Mouse (Mus musculus) bone marrow, adult 2 months (tissue): ENCODE measurements around the gene Hoxb1. TPM values are rescaled to one million over a fixed set of nuclear protein-coding genes. Genes with fewer than 3 reads are reported as not detected.

Experiments used
- H3K27ac ChIP-seq: fragments of 200-500 bp; 2 replicates; pipeline ENCODE4 v1.5.1; 2012; ENCODE audit warnings: low read depth, mild to moderate bottlenecking, control low read depth, inconsistent platforms, low read length; ENCODE audit not compliant: control insufficient read depth, poor library complexity, insufficient read depth
- H3K4me1 ChIP-seq: fragments of 200-500 bp; 2 replicates; pipeline ENCODE4 v1.6.1; 2011; ENCODE audit warnings: low read length; ENCODE audit not compliant: control insufficient read depth, insufficient read depth
- H3K4me3 ChIP-seq: fragments of 200-500 bp; replicated peaks from 2 replicates; pipeline ENCODE3; 2011; ENCODE audit warnings: mild to moderate bottlenecking, low read depth, low read length, control low read depth; ENCODE audit not compliant: control insufficient read depth
- CTCF ChIP-seq: fragments of 200-500 bp; IDR thresholded peaks from 2 replicates; pipeline ENCODE4 v1.5.1; 2011; ENCODE audit warnings: low read length, control low read depth; ENCODE audit not compliant: control insufficient read depth, insufficient read depth
- POLR2A ChIP-seq: fragments of 200-500 bp; IDR thresholded peaks from 2 replicates; pipeline ENCODE4 v1.6.1; 2011; ENCODE audit warnings: low read depth, mild to moderate bottlenecking, control low read depth, low read length, borderline replicate concordance; ENCODE audit not compliant: control insufficient read depth
- WGBS: fragments of 180-500 bp; shearing (Covaris S2); methylation state at CpG from one replicate; pipeline ENCODE4 v1.1.7; 2018; 5-methylcytosine and 5-hydroxymethylcytosine counted together
- polyA plus RNA-seq: library from polyadenylated mRNA; stranded (reverse); fragments of >200 nt; gene quantifications from 2 replicates; pipeline ENCODE4 v1.2.4, GENCODE M21; 2011; ENCODE audit warnings: low replicate concordance; ENCODE audit not compliant: missing spikeins, insufficient read depth, insufficient read length

Hoxb1 gene
- polyA plus RNA-seq, 1 experiment: not detected

- no peak overlapping the region for H3K27ac ChIP-seq
- WGBS: 85% methylated on average over 5 of the region's 5 CpGs
- no peak overlapping the region for H3K4me3 ChIP-seq
- TF ChIP-seq POLR2A (no peak), CTCF (no peak)
- H3K4me1 ChIP-seq: no peaks in the 10 kb centered on the region
Measured at GRCm38 (mm10) chr11:96327750-96328149, 37.8 kb upstream of the Hoxb1 start.

- TF ChIP-seq POLR2A (no peak), CTCF (no peak)
- H3K27ac ChIP-seq: no peak overlapping the region
- H3K4me1 ChIP-seq: no peaks in the 10 kb centered on the region
- 83% methylated on average over 8 of the region's 8 CpGs for WGBS
- no peak overlapping the region for H3K4me3 ChIP-seq
Measured at GRCm38 (mm10) chr11:96328605-96329004, 36.9 kb upstream of the Hoxb1 start.

DNA sequence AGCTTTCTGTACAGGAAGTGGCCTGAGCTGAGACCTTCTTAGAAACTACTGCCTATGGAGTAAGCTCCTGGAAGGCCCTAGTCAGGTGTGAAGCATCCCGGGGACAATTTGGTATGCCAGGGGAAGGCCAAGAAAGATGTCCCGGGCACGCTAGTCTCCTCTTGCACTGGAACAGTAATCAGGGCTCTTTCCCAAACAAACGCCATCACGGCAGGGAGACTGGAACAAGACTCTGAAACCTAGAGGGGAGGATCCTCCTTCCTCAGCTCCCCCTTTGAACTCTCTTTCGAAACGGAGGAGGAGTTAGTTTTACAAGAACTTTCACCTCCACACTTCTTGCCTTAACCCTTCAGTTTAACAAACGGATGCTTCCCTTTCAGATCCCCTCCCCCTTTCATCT lies 33.4 kb upstream of the Hoxb1 start:
- no peak for TF ChIP-seq CTCF
- no peak for TF ChIP-seq POLR2A
- Histone ChIP-seq H3K4me3 (no peak overlapping the region), H3K4me1 (no peaks in the 10 kb centered on the region; the same call in 1 of the 2 replicates), H3K27ac (no peak overlapping the region)
- 39% methylated on average over 8 of the region's 8 CpGs for WGBS

GRCm38 (mm10) chr11:96332618-96333032 lies 32.9 kb upstream of the Hoxb1 start:
- TF ChIP-seq CTCF (no peak), POLR2A (no peak)
- H3K4me1 ChIP-seq: no peaks in the 10 kb centered on the region; the same call in 1 of the 2 replicates
- H3K4me3 ChIP-seq: no peak overlapping the region
- no peak overlapping the region for H3K27ac ChIP-seq
- WGBS: 81% methylated on average over 35 of the region's 35 CpGs

DNA sequence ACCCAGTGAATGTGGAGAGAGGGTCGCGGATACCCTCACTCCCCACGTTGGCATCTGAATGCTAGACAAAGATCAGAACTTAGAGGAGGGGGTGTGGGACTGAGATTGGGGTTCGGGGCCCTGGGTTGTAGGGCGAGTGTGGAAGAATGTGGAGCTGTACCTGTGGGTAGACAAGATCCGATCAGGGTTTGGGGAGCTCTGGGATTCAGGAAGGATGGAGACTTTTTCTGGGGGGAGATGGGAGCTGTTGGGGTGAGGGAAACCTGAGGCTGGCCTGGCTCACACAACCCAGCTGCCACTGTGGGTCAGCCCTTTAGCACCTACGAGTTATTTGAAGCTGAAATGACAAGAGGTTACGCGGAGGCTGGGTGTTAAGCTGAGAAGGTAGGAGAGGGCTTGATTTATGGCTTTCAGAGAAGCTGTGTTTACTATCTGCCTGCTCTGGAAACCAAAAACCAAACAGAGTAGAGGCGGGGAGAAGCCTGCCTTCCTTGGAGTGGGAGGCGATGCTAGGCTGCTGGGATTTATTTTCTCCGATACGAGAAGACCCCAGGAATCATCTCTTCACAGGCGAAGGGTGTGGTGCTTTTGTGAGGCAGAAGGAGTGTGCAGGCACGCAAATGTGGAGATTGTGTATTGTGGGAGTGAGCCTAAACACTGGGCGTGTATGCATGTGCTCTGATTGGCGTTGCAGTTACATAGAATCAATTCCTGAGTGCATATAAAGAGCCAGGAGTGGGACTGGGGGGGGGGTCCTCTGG lies 32.1 kb upstream of the Hoxb1 start:
- 86% methylated on average over 17 of the region's 17 CpGs for WGBS
- no peak overlapping the region for H3K4me3 ChIP-seq
- no peak overlapping the region for H3K27ac ChIP-seq

GRCm38 (mm10) chr11:96334002-96334364 lies 31.6 kb upstream of the Hoxb1 start:
- H3K27ac ChIP-seq: no peak overlapping the region
- no peak overlapping the region for H3K4me3 ChIP-seq
- H3K4me1 ChIP-seq: no peaks in the 10 kb centered on the region; the same call in 1 of the 2 replicates
- no peak for TF ChIP-seq CTCF
- TF ChIP-seq POLR2A: no peak
- WGBS: 83% methylated on average over 2 of the region's 2 CpGs

More for the DNA sequence above, 32.1 kb upstream of the Hoxb1 start:
- TF ChIP-seq CTCF (no peak), POLR2A (no peak)
- no peaks in the 10 kb centered on the region; the same call in 1 of the 2 replicates for H3K4me1 ChIP-seq

- Histone ChIP-seq H3K27ac (no peak overlapping the region), H3K4me3 (no peak overlapping the region), H3K4me1 (no peaks in the 10 kb centered on the region; the same call in 1 of the 2 replicates)
- 77% methylated on average over 3 of the region's 3 CpGs for WGBS
- TF ChIP-seq CTCF: no peak
- TF ChIP-seq POLR2A: no peak
Measured at GRCm38 (mm10) chr11:96334998-96335397, 30.6 kb upstream of the Hoxb1 start.

DNA sequence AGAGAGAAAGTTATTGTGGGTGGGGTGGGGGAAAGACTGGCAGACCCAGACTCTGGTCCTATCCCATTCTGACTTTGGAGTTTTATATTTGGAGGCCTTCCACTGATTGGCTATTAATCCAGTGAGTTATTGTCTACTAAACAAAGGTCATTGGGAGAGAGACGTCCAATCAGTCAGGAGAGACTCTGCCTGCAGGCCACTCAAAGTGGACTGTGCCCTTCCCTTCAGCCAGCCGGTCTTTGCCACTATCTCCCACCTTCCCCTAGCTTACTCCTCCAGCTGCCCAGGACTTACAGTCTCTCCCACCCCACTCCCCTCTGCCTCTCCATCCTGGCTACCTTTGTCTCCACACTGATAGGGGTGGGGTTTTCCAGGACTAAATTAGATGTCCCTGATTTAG lies 29.0 kb upstream of the Hoxb1 start:
- H3K4me1 ChIP-seq: no peaks in the 10 kb centered on the region; the same call in 1 of the 2 replicates
- WGBS: 69% methylated on average over 2 of the region's 2 CpGs
- no peak overlapping the region for H3K27ac ChIP-seq
- no peak overlapping the region for H3K4me3 ChIP-seq
- no peak for TF ChIP-seq CTCF
- no peak for TF ChIP-seq POLR2A
